Mouse (Mus musculus) thymus, postnatal 14 days (tissue): Measurements from ENCODE around the gene Pde4dip.

Source experiments
- DNase-seq: peaks from one replicate; pipeline ENCODE4 v3.0.0; 2021

Pde4dip gene

DNA sequence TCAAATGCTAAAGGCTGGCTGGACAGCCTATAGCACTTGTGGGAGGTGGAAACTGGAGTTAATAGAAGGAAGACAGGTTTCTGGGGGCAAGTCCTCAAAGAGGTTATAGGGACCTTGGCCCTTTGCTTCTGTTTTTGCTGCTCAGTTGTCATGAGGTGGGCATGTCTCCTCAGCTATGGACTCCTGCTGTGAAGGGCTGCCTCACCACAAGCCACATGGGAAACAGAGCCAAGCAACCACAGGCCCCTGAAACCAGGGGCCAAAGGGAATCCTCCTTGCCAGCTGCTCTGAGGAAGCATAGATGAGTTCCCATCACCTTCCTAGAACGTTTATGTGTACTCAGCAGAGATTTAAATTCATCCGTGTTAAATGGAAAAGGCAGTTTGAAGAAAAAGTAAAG is 45.9 kb downstream of the Pde4dip start:
- no peak for DNase-seq

DNA sequence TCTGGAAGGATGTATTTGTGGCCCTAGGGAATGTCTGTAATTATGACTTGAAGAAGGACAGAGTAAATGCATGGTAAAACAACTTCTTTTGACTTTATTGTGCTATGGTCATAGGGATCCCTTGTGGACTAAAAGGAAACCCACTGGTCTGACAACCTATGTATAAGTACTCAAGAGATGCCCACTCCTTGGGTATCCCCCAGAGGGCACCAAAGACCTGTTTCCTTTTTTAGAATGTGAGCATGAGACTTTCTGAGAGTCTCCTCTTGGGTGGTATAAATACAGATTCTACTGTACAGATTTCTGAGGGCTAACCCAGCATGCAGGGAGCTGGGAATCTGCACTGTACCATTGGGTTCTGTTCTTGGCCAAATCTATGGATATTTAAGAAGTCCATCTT is 48.1 kb downstream of the Pde4dip start:
- DNase-seq = no peak

DNA sequence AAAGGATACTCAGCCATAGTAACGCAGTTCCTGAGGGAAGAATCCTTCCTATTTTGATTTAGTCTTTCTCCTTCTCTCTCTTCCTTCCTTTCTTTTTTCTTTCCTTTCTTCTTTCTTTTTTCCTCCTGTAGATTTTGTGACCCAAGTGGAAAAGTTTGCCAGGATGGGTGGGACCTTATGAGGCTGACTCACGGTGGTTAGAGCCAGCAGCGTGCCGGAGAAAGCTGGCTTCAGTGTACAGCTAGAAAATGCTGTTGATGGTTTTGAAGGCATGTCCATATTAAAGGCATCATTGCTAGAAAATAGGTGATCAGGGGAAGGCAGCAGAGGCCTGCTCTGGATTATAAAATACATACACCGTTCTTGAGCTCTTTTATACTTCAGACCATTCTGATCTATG is 52.6 kb downstream of the Pde4dip start:
- DNase-seq = no peak

DNA sequence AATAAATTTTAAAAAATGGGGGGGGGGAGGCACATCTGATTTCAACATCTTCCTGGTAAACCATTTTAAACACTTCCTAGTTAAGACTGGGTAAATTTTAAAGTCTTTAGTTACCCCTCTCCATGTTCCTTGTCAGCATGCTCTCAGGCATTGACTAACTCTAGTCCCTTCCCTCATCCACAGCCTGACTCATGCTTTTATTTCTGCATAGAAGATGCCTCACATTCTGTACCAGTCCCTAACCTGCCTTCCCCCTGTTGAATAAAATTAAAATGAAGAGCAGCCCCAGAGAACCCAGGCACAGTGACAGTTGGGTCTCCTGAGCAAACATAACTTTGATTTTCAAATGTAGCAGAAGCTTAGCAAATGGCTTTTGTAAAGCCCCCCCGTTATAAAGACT is 53.9 kb downstream of the Pde4dip start:
- DNase-seq = no peak

DNA sequence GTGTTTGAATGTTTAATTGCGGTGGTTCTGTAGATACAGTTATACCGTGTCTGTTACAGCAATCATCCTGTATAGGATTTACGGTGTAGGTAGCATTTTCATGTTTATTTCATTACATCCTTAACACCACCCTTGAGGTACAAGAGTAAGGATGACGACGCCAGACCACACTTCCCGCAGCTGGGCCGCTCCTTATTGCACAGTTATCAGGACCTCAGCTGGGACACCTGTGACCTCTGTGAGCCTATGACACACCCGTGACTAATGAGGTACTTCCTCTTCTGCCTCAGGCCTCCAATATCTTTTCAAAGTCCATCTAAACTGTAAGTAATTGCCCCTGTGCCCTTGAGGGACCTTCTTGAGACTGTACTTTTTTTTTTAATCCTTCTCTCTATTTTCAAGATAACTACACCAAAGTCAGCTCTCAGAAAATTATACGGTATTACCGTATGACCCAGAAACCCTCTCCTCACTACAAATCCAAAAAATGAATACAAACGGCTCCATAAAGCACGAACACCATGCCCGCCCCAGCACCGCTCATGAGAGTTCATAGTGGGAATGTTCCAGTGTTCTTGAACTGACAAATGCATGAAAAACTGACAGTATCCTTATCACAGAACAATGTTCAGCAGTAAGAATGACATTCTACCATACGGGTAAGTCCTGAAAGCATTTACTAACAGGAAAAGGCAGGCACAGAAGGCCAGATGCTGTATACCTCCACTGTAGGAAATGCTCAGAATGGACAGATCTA is 56.8 kb downstream of the Pde4dip start:
- no peak for DNase-seq

DNA sequence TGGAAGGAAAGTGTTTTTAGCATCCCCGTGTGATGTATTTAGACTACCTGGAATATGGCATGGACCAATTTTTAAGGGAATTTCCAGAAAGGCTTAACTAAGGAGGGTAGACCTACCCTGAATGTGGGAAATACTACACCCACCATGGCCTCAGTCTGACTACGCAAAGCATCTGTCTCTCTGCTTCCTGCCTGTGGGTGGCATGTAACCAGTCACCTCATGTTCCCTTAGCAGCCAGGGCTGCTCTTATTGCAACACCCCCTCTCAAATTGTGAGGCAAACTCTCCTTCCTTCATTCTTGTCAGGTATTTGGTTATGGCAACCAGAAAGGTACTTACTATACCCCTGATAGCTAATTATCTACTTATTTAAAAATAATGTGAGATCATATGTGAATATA is 57.9 kb downstream of the Pde4dip start:
- no peak for DNase-seq

DNA sequence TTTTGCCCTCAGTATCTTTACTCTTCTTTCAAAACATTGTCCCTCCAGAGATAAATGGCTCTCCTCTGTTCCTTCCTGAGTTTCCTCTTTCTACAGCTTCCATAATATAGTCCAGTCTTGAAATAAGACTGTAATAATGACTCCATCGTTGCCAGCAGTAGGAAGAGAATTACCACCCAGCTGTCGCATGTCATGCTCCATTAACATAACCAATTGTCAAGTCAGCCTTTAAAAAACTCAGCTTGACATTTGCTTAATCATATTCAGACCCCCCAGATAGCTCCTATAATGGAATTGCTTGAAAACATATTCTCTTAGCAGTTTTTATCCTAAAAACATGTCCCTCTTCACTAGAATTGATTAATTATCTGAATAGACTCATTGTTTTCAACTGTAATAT is 58.4 kb downstream of the Pde4dip start:
- no peak for DNase-seq

DNA sequence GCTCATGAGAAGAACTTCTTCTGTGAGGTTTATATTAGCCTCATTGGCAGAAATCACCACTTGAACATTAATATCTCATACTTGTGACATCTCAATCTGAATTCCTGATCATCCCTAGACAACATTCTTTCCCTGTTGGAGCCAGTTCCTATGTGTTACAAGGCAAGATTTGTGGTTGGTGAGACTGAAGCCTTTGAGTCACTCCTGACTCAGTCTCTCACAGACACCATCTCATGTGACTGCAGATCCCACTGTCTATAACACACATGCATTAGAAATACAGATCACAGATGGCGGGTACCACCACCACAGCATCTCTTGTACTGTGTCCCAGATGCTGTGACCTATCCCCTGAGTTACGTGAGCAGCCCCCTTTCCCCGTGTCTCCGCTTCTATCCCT is 60.2 kb downstream of the Pde4dip start:
- DNase-seq = no peak

DNA sequence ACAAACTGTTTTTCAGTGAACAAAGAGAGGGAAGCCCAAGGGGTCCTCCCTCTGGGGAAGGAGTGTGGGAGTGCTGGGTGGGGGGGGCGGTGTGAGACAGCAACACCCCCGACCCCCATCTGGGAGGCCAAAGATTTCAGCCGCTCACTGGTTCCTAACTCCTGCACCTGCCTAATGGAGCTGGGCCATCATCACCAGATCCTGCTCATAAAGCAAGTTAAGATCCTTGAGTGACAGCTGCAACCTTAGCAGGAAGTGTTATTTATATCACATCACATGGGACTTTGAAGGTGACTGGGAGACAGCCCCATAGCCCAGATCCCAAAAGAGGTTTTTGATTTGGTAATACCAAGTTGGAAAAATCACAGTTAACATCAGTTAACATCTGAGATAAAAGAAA is 63.3 kb downstream of the Pde4dip start:
- DNase-seq = no peak

DNA sequence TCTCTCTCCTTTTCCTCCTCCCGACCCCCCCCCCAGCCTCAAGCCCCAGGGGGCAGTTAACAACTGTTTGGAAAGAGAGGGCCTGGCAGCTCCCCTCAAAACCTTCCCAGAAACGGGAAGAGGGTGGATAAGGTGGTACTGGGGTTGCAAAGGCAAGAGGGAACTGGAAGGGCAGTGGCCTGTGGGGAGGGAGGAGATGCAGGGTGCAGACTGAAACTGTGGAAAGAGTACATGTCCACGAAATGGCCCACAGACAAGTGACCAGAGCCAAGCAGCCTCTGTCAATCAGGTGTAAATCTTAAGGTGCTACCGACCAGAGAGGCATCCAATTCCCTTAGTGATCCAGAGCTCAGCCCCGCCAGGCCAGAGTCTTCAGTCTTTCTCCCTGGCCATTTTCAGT is 63.8 kb downstream of the Pde4dip start:
- DNase-seq = no peak

DNA sequence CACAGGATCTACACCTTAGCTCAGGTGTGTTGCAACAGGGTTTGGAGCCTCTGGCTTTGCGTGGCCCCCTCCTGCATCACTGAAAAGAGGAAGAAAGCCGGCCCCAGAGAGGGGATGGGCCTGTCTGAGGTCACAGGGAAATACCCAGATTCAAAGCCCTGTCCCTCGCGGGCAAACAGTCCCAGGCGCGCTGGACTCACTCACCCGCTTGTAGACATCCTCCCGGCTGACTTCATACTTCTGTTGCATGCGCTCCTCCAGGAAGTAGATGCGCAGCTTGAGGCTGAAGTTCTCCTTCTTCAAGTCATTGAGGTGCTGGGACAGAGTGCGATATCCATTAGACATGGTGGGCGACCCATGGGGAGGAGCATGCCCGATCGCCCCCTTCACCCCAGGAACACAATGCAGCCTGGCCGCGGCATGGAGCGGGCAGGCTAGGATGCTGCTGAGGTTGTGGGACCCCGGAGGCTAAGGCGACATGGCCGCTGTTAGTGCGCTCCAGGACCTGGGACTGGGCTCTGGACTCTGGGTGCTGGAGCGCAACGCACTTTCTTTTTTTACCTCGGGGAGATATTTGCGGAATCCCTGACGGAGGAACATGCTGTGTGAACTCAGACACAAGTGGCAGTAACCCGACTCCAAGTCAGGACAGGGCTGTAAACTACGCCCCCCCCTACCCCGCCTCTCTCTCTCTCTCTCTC is 64.3 kb downstream of the Pde4dip start:
- DNase-seq = peak; percentile 5

DNA sequence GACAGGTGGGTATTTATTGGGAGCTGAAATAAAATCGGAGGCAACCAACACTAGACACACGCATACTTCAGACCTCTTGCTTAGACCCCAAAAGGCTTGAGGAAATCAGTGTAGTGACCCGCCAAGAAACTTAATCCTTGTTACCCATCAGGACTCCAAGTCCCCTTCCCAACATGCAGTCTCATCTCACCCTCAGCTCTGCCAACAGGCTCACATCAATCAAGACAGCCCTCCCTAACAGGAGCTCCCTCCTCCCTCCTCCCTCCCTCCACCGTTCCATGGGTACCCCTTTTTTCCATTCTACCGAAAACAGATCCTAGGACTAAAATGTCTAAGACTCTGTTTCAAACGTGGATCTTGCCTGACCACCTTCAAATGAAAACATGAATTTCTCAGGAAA is 65.1 kb downstream of the Pde4dip start:
- DNase-seq = no peak

DNA sequence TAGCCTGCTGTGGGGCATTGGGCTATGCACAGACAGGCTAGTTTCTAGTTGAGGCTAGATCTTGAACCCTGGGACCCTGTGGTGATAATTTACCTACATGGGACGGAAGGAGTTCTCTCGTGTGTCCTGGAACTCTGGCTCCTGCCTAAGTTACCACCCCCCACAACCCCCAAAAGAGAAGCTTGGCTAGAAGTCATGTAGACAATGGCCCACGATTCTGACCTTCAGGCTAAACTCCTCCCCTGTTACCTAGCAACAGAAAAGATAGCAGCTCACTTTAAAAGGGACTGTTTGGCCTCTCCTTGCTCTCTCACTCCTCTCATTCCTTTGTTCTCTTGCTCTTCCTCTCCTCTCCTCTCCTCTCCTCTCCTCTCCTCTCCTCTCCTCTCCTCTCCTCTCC is 69.5 kb downstream of the Pde4dip start:
- no peak for DNase-seq

DNA sequence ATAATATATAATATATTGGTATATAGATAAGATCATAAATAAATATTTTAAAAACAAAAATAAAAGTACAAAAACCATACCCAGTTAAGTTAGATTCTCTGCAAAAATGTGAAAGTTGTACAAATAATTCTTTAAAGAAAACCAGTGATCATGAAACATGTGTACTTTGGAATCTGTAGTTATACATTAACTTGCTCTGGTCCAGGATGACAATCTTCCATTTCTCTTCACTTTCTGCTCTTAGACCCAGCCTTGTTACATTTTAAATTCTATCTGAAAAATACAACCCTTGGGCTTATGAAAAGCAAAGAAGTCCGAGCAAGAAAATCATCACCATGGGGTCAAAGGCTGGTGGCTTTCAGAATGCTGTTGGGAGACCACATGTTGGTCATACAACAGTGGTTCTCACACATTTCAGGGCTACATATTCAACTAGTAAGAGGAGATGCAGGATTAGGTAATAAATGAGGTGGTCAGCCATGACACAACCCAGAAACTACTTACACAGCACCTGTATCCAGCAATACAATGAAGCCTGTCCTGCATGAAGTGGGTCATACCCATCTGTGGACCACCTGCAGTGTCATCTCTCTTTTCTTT is 70.0 kb downstream of the Pde4dip start:
- DNase-seq = no peak

DNA sequence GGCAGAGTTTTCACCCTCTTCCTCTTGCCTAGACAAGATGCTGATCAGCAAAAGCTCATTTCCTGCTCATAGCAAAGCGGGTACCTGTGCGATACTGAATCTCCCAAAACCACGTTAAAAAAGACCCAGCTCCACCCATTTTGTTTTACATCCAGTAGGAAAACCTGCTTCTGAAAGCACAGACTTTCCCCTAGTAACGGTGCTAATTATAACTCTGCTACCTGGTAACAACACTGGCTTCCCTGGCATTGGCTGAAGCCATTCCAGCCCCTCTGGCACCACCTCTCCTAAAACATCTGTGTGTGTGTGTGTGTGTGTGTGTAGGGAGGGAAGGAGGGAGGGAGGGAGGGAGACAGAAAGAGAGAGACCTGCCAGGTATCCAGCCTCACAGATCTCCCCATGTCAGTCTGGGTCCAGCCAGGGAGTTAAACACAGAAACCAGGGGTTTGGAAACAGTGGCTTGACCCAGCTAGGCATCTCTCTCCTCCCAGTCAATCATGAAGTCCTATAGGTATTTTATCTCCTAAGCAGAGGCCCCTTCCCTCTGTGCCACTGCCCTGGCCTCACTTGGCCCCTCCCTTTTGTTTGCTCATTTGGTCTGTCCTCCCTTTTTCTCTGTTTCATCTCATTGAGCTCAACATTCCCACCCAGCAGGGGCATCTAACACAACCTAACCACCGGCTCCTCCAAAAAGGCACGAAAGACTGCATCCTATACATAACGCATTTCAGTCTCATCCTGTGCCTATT is 76.7 kb downstream of the Pde4dip start:
- no peak for DNase-seq

DNA sequence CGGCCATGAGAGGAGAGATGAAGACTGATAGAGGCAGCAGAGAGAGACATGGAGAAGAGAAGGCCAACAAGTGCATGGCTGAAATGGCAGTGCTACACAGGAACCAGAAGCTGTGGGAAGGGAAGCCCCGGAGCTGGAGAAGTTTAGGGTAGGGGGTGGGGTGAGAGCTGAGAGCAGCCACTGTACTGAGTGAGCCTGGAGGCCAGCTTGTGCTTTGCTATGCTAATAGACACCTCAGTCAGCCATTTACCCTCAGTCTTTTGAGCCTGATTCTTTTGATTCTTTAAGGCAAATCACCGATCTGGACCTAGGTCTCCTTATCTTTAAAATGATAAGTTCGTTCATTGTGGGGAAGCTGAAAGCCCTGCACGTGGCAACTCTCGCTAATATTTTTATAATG is 77.3 kb downstream of the Pde4dip start:
- no peak for DNase-seq

DNA sequence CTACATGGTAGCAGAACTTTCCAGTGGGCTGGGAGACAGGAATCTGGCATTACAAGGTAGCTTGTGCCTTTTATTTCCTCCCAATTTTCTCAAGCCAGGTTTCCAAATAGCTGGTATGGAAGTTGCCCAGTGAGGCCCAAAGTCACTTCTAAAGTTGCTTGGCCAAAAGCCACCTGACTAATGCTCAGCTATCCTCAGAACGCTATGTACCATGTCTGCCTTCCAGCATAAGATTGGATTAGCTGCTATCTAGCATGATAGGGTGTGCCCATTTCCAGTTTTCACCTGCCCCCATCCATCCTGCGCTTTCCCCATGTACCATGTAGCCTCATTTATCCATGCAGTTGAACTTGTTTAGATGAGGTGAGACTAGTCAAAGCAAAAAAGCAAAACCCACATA is 78.2 kb downstream of the Pde4dip start:
- DNase-seq = no peak

DNA sequence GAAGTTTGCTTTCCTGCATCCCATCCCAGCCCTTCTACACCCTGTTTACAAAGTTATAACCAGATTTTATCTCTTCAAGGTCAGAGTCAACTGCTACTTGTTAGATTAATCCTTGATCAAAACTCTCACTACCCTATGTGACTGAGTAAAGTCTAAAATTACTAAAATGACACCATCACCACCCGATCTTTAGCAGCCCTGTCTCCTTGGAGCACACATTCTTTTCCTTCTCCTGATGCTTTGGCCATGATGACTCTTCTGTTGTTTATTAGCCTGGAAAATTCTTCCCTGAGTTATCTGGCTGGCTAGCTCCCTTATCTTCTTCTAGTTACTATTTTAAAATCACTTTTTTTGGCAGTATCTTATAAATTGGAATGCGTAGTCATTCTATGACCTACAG is 82.9 kb downstream of the Pde4dip start:
- DNase-seq = no peak

DNA sequence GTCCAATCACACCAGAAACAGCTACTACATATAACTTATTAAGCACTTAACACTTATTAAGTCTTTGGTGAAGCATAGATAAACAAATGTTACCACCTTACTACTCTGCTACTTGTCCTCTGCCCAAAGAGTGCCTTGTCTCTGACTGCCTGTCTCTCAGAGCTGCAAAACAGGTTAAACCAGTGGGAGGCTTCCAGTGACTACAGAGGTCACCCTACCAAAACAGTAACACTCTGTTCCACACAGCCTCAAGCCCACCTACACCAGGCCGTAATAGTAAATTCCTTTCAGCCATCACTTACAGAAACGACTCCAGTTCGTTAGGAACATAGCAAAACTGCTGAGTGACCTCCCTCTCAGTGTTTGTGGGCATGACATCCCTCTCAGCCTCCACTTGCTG is 84.8 kb downstream of the Pde4dip start:
- DNase-seq = no peak

DNA sequence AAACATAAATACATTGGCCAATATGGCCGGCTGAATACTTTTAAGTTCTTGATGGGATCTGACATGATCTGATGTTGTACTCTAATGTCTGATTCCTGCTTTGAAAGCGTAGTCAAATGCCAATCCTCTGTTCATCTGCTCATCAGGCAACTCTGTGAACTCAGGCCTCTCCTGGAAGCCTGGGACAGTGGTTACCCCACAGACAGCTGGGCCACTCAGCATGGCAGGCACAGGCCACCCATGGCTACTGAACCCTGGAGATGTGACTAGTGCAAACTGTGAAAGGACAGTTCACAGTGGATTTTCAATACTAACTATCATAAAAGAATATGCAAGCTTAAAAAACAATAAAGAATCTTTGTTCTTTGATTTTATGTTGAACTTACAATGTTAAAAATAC is 85.6 kb downstream of the Pde4dip start:
- DNase-seq = no peak

DNA sequence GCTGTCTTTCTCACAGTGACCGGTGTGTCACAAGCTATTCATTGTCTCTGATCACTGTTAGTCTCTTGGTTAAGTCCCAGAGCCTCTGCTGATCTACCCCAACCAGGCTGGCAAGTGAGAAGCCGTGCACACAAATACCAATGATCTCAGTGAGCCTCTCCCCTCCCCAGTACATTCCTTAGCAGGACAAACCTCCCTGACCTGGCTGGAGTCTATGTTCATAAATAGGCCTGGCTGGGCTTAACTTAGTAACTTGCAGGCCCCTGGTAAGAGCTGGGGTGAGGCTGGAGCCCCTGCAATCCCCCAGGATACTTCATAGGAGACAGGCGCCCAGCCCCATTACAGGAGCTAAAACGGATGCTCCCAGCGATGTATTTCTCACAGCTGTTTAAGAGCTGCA is 86.2 kb downstream of the Pde4dip start:
- no peak for DNase-seq

DNA sequence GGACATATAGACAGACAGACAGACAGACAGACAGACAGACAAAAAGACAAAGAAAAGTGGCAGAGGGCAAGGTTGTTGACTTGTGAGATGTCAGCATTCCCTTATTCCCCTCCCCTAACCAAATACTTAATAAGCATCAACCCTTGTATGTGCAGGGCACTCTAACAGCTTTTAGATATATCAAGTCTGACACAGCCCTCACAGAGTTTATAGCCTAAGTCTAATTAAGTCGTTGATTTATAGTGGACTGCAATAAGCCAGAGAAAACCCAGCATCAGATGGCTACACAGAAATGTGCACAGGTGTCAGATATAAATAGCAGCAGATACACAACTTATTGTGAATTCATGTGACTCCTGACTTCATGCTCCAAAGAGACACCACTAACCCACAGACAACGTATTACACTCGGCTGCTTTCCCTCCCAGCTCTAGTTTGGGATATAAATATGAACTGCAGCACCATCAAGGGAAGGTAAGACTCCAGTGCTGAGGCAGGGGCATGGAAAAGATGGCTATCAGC is 87.3 kb downstream of the Pde4dip start:
- no peak for DNase-seq

DNA sequence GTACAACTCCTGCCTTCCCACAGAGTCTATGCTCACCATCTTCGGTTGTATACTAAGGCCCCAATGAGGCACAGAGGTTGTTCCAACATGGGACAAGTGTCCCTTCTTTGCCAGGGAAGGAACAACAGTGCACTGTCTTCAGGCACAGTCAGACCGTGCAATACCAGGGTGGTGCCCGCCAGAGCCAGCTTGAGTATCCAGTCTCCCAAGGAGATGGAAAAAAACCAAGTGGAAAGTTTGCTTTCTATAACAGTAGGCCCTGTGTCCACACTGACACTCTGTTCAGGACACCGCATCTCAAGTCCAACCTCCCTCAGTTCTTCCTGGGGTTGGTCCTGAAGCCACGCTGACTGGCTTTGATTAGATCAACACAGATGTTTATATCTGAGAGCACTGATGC is 87.8 kb downstream of the Pde4dip start:
- no peak for DNase-seq

DNA sequence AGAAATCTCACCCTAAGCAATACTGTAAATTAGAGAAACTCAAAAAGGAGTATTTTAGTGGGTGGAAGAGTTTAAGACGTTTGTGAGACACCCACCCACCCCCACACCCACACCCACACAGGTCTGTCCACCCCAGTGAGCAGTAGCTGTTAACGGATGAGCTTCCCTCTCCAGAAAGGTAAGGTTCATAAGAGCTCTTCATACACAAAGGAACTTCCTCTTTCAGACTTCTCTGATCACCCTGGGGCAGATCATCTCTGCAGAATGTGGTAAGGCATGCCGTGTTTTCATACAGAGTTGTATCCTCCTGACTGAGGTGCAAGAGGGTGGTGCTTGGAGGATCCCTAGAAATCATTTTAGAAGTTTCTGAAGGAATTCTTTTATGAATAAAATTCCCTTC is 88.5 kb downstream of the Pde4dip start:
- DNase-seq = no peak
